Mouse (Mus musculus) neutrophil, adult 5-6 weeks (primary cell): ENCODE results near the gene Col4a4. TPM values are rescaled to one million over a fixed set of nuclear protein-coding genes. Genes with fewer than 3 reads are reported as not detected.

Source experiments
- ATAC-seq: fragments of 151-379, 151-347 bp; 2 replicates; pipeline ENCODE4 v1.8.0; 2017; ENCODE audit warnings: mild to moderate bottlenecking, moderate TSS enrichment; ENCODE audit not compliant: insufficient number of reproducible peaks, poor library complexity, low FRiP score, severe bottlenecking; ENCODE audit errors: extremely low read depth
- total RNA-seq: library from RNA; stranded (forward); fragments of 200-1000 nt; gene quantifications from 2 replicates; pipeline ENCODE4 v1.2.3, GENCODE M21; 2017

Col4a4 gene
- total RNA-seq, 1 experiment from 2014 or later = not detected

- no peak for ATAC-seq
Measured at GRCm38 (mm10) chr1:82440123-82440522, 146.5 kb downstream of the Col4a4 start.

GRCm38 (mm10) chr1:82437273-82437672, 149.4 kb downstream of the Col4a4 start:
- ATAC-seq = no peak

- ATAC-seq = no peak
Measured at GRCm38 (mm10) chr1:82433649-82434005, 153.0 kb downstream of the Col4a4 start.

GRCm38 (mm10) chr1:82432919-82433648, 153.6 kb downstream of the Col4a4 start:
- no peak for ATAC-seq

- no peak for ATAC-seq
Measured at GRCm38 (mm10) chr1:82429061-82429460, 157.6 kb downstream of the Col4a4 start.

DNA sequence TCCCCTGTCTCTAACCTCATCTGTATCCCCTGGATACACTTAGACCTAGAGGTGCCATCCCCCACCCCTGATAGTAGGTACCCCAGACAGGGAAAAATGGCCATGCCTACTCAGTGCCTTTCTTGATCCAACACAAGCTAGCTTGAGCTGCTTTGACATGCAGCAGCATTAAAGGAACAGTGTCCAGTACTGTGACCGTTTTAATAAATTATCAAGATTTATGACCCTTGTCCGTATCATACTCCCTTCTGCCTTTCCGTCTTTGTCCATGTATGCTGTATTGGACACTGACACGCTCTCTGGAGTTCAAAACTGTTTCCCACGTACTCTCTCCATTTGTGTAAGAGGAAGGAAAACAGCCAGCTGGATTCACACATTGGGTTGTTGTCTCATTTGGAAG, 158.9 kb downstream of the Col4a4 start:
- ATAC-seq = no peak

- no peak for ATAC-seq
Measured at GRCm38 (mm10) chr1:82415641-82416040, 171.0 kb downstream of the Col4a4 start.

DNA sequence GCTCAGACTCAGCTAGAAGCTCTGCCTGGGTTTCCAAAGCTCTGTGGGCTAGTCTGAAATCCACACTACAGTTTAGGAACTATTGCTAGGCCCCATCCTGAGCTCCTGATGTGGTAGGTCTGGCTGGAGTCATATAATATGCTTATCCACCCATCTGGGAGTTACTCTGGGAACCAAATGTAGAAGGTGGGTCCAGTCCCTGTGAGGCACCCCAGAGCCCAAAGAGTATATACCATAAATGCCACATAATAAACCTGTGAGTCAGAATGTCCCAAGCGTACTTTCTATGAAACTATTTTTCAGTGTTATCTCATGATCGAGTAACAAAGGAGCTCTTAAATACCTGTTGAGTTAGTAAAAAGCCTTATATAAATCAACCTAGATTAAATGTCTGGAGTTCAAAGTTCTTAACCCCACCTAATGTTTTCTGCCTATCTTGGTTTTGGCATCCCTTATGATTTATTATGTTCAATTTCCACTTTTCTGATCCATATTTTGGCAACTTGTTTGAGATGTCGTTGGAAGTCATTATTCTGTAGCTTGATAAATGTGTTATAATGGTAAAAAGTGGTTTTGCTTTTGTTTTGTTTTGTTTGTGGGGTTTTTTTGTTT, 172.1 kb downstream of the Col4a4 start:
- ATAC-seq = no peak

- ATAC-seq = no peak
Measured at GRCm38 (mm10) chr1:82412085-82412484, 174.6 kb downstream of the Col4a4 start.

DNA sequence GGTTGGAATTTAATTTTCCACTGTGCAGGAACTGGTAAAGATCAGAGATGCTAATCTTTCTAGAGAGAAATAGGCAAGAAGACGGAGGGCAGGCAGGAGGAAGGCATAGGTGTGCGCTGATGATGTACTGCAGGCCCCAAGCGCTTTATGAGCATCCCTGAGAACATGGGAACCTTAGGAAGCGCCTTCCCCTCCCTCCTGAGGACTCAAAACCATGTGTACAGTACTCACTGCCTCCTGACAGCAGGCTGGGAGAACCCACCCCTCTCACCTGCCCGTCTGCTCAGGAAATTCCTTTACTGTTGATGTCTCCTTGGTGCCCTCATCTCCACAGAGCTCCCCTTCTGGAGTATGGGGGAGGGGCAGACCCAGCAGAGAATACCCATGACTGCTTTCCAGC, 175.1 kb downstream of the Col4a4 start:
- ATAC-seq = no peak

- ATAC-seq = no peak
Measured at GRCm38 (mm10) chr1:82410548-82410947, 176.1 kb downstream of the Col4a4 start.

GRCm38 (mm10) chr1:82409271-82409670, 177.4 kb downstream of the Col4a4 start:
- ATAC-seq = no peak

DNA sequence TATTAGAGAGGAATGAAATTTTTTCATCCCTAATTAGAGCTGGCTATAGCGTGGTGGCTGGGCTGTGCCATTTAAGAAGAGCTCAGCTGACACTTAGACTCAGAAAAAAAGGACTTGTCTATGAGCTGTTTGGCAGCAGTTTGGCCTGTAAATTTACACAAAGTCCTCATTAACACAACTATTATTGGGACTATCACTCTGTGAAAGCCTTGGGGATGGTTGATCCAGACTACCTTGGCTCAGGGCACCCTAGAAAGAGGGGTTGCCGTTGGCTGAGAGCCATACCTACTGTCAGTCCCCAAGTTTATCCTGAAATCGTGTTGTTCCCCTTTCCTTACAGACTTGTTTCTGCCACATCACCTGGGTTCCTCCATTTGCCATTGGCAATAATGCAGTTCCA, 178.9 kb downstream of the Col4a4 start:
- ATAC-seq = no peak

Other genes with a start within 250 kb of the Col4a4 start
- gene Col4a3, start 72 bp upstream of the Col4a4 start, total RNA-seq = not detected in 2 replicates
- 127 and 128 TPM in 2 replicates for gene Mff, start 138.0 kb upstream of the Col4a4 start, total RNA-seq
- not detected in 2 replicates for gene Tm4sf20, start 181.6 kb upstream of the Col4a4 start, total RNA-seq
- not detected in 2 replicates for gene Gm47791, start 184.4 kb upstream of the Col4a4 start, total RNA-seq